Mouse (Mus musculus) MEL (cell line): ENCODE data around the gene Bnip1. TPM values are rescaled to one million over a fixed set of nuclear protein-coding genes. Genes with fewer than 3 reads are reported as not detected.

Source experiments
- DNase-seq: peaks from one replicate; pipeline ENCODE4 v3.0.0; 2011; ENCODE audit warnings: low read depth, low spot score
- H3K27ac ChIP-seq: 2 replicates; pipeline ENCODE4 v1.5.1; 2012; ENCODE audit warnings: low read depth, mild to moderate bottlenecking, control low read depth, low read length, moderate library complexity; ENCODE audit not compliant: control insufficient read depth
- H3K27me3 ChIP-seq, 2 experiments: fragments of 150-350 bp in 1 of 2; sonication (generic) in 1 of 2; 2 replicates each; pipeline ENCODE4 v1.6.1; 2012; ENCODE audit warnings: low read length in 2 of 2, mild to moderate bottlenecking in 2 of 2, improper control_type of control experiment in 1 of 2, moderate library complexity in 1 of 2; ENCODE audit not compliant: insufficient read depth in 2 of 2, control insufficient read depth in 1 of 2
- H3K36me3 ChIP-seq, 2 experiments: 2 replicates each; pipeline ENCODE4 v1.6.1; 2012 to 2014; ENCODE audit warnings: low read length in 2 of 2, improper control_type of control experiment in 1 of 2, inconsistent platforms in 1 of 2, mild to moderate bottlenecking in 1 of 2; ENCODE audit not compliant: insufficient read depth in 2 of 2, control insufficient read depth in 1 of 2
- H3K4me1 ChIP-seq, 2 experiments: fragments of 150-350 bp in 1 of 2; sonication (generic) in 1 of 2; 2 replicates each; pipeline ENCODE4 v1.6.1; 2012; ENCODE audit warnings: low read length in 2 of 2, improper control_type of control experiment in 1 of 2, mild to moderate bottlenecking in 1 of 2; ENCODE audit not compliant: insufficient read depth in 2 of 2, control insufficient read depth in 1 of 2
- H3K4me3 ChIP-seq, 2 experiments: fragments of 150-350 bp in 1 of 2; sonication (generic) in 1 of 2; 2 replicates each; pipeline ENCODE4 v1.5.1; 2012; ENCODE audit warnings: low read depth in 2 of 2, low read length in 2 of 2, mild to moderate bottlenecking in 2 of 2, moderate library complexity in 2 of 2, control low read depth in 1 of 2, improper control_type of control experiment in 1 of 2; ENCODE audit not compliant: control insufficient read depth in 1 of 2, insufficient read depth in 1 of 2
- H3K79me2 ChIP-seq: 2 replicates; pipeline ENCODE4 v1.6.1; 2012; ENCODE audit warnings: mild to moderate bottlenecking, low read length, moderate library complexity; ENCODE audit not compliant: control insufficient read depth, poor library complexity, insufficient read depth
- H3K9ac ChIP-seq: 2 replicates; pipeline ENCODE4 v1.6.1; 2012; ENCODE audit warnings: low read depth, mild to moderate bottlenecking, control low read depth, low read length, moderate library complexity; ENCODE audit not compliant: control insufficient read depth, poor library complexity, severe bottlenecking
- H3K9me3 ChIP-seq: fragments of 150-350 bp; sonication (generic); replicated peaks from 2 replicates; pipeline ENCODE4 v1.6.1; 2012; ENCODE audit warnings: mild to moderate bottlenecking, low read length, improper control_type of control experiment, moderate library complexity; ENCODE audit not compliant: insufficient read depth
- CHD1 ChIP-seq: IDR thresholded peaks from 2 replicates; pipeline ENCODE4 v1.6.1; 2012; ENCODE audit warnings: low read depth, mild to moderate bottlenecking, inconsistent platforms, low read length, improper control_type of control experiment
- CHD2 ChIP-seq: IDR thresholded peaks from 2 replicates; pipeline ENCODE4 v1.6.1; 2011; ENCODE audit warnings: low read length, improper control_type of control experiment
- ELF1 ChIP-seq: IDR thresholded peaks from 2 replicates; pipeline ENCODE4 v1.6.1; 2014; ENCODE audit warnings: low read depth, mild to moderate bottlenecking, inconsistent platforms, low read length, improper control_type of control experiment, moderate library complexity
- GABPA ChIP-seq: IDR thresholded peaks from 2 replicates; pipeline ENCODE4 v1.6.1; 2012; ENCODE audit warnings: low read depth, mild to moderate bottlenecking, inconsistent platforms, low read length, improper control_type of control experiment, moderate library complexity
- KAT2A ChIP-seq: conservative IDR thresholded peaks from 2 replicates; pipeline ENCODE4 v1.6.1; 2012; ENCODE audit warnings: low read depth, low read length, improper control_type of control experiment, inconsistent platforms
- MAZ ChIP-seq: IDR thresholded peaks from 2 replicates; pipeline ENCODE4 v1.6.1; 2012; ENCODE audit warnings: low read depth, mild to moderate bottlenecking, inconsistent platforms, low read length, improper control_type of control experiment
- MEF2A ChIP-seq: IDR thresholded peaks from 2 replicates; pipeline ENCODE4 v1.6.1; 2014; ENCODE audit warnings: low read depth, mild to moderate bottlenecking, inconsistent platforms, low read length, improper control_type of control experiment; ENCODE audit not compliant: poor library complexity, insufficient replicate concordance, severe bottlenecking; ENCODE audit errors: extremely low read depth
- MXI1 ChIP-seq: IDR thresholded peaks from 2 replicates; pipeline ENCODE4 v1.6.1; 2011; ENCODE audit warnings: mild to moderate bottlenecking, low read depth, low read length, improper control_type of control experiment
- MYC ChIP-seq: IDR thresholded peaks from 2 replicates; pipeline ENCODE4 v1.6.1; 2011; ENCODE audit warnings: low read depth, mild to moderate bottlenecking, low read length, improper control_type of control experiment, moderate library complexity
- NRF1 ChIP-seq: IDR thresholded peaks from 2 replicates; pipeline ENCODE4 v1.6.1; 2014; ENCODE audit warnings: low read depth, mild to moderate bottlenecking, inconsistent platforms, low read length, improper control_type of control experiment, moderate library complexity; ENCODE audit not compliant: poor library complexity, insufficient read depth, severe bottlenecking
- POLR2A ChIP-seq, 2 experiments: IDR thresholded peaks; 2 replicates each; pipeline ENCODE4 v1.6.1; 2011 to 2012; ENCODE audit warnings: low read length in 2 of 2, mild to moderate bottlenecking in 2 of 2, control low read depth in 1 of 2, improper control_type of control experiment in 1 of 2, low read depth in 1 of 2, moderate library complexity in 1 of 2; ENCODE audit not compliant: control insufficient read depth in 1 of 2, insufficient read depth in 1 of 2, poor library complexity in 1 of 2
- POLR2AphosphoS2 ChIP-seq: IDR thresholded peaks from 2 replicates; pipeline ENCODE4 v1.6.1; 2011; ENCODE audit warnings: low read length, improper control_type of control experiment
- POLR2AphosphoS5 ChIP-seq: IDR thresholded peaks from 2 replicates; pipeline ENCODE4 v1.6.1; 2012; ENCODE audit warnings: low read depth, borderline replicate concordance, mild to moderate bottlenecking, inconsistent platforms, low read length, moderate library complexity, mixed read lengths
- SIN3A ChIP-seq: IDR thresholded peaks from 2 replicates; pipeline ENCODE4 v1.6.1; 2012; ENCODE audit warnings: low read length, improper control_type of control experiment, inconsistent platforms
- TBP ChIP-seq: IDR thresholded peaks from 2 replicates; pipeline ENCODE4 v1.8.0; 2011; ENCODE audit warnings: low read depth, low read length, improper control_type of control experiment
- ZC3H11A ChIP-seq: IDR thresholded peaks from 2 replicates; pipeline ENCODE4 v1.6.1; 2012; ENCODE audit warnings: low read depth, mild to moderate bottlenecking, inconsistent platforms, low read length, improper control_type of control experiment
- ZMIZ1 ChIP-seq: IDR thresholded peaks from 2 replicates; pipeline ENCODE4 v1.6.1; 2012; ENCODE audit warnings: low read depth, mild to moderate bottlenecking, inconsistent platforms, low read length, improper control_type of control experiment, moderate library complexity
- polyA plus RNA-seq, 2 experiments: library from polyadenylated mRNA; stranded (reverse) in 1 of 2; unstranded in 1 of 2; fragments of >175 nt in 1 of 2; fragments of >200 nt in 1 of 2; gene quantifications; 2 replicates each; pipeline versions ENCODE4 v1.2.1 to v1.2.4; 2012; ENCODE audit warnings: low replicate concordance in 2 of 2, low read depth in 1 of 2; ENCODE audit not compliant: insufficient read length in 2 of 2, insufficient read depth in 1 of 2, missing spikeins in 1 of 2
- total RNA-seq: library from RNA; depleted of rRNA; stranded (reverse); fragments of 300-350 nt; gene quantifications from 2 replicates; pipeline ENCODE4 v1.2.3, GENCODE M21; 2012

The Bnip1 gene
- total and polyA plus RNA-seq, 3 experiments: 44.1 to 44.2 TPM; not detected in 1

DNA sequence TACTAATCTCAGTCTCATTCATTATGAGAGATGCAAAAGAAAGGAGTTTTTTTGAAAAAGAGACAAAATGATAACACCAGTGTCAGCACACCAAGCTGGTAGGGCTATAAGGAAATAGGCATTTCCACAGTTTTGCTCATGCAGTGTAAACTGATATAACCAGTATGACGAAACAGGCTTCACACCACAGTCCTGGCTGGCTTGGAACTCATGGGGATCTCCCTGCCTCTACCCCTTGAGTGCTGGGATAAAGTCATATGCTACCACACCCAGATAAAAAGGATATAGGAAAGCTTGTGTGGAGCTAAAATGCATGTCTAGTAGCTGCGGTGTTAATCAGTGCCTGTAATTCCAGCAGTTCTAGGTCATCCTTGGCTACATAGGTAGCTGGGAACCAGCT, 1.4 kb upstream of the Bnip1 start:
- Histone ChIP-seq H3K4me3 (no peak overlapping the region), H3K27me3 (no peaks in the 10 kb centered on the region), H3K27ac (no peak overlapping the region), H3K4me1 (peaks cover 24 to 29% of the 10 kb centered on the region in 2 experiments), H3K36me3 (peaks cover 0 to 26% of the 10 kb centered on the region in 2 experiments; a peak in 2 of 4 replicates), H3K9ac (no peak overlapping the region), H3K79me2 (peaks cover 5% of the 10 kb centered on the region; the same call in 1 of the 2 replicates), H3K9me3 (no peaks in the 10 kb centered on the region)
- no peak for DNase-seq
- TF ChIP-seq ELF1: no peak
- TF ChIP-seq MAZ: no peak
- no peak for TF ChIP-seq SIN3A
- no peak for TF ChIP-seq CHD1
- TF ChIP-seq CHD2: no peak
- TF ChIP-seq MEF2A: no peak
- TF ChIP-seq POLR2AphosphoS5: no peak
- TF ChIP-seq NRF1: no peak
- no peak for TF ChIP-seq GABPA
- no peak for TF ChIP-seq TBP
- no peak for TF ChIP-seq POLR2A (IDR thresholded peaks at IDR 0.05; ENCODE audit: control insufficient read depth in 1 of 2, insufficient read depth in 1 of 2, low read depth in 1 of 2, low read length in 2 of 2, poor library complexity in 1 of 2)
- no peak for TF ChIP-seq POLR2AphosphoS2

GRCm38 (mm10) chr17:26781610-26782043, 761 bp downstream of the Bnip1 start:
- no peaks in the 10 kb centered on the region for H3K9me3 ChIP-seq
- H3K4me3 ChIP-seq: peak overlapping the region; percentile 70 to 98
- H3K9ac ChIP-seq: peak overlapping the region; percentile 98
- H3K27me3 ChIP-seq: no peaks in the 10 kb centered on the region
- peaks cover 5% of the 10 kb centered on the region; the same call in 1 of the 2 replicates for H3K79me2 ChIP-seq
- no peak for DNase-seq
- TF ChIP-seq MXI1: 0 out of 2 replicates have a peak, but pooled peaks have one; percentile 10
- TF ChIP-seq CHD1: 0 out of 2 replicates have a peak, but pooled peaks have one; percentile 22
- no peak for TF ChIP-seq MYC
- peaks cover 0 to 18% of the 10 kb centered on the region in 2 experiments; a peak in 2 of 4 replicates for H3K36me3 ChIP-seq
- peak overlapping the region; percentile 68 for H3K27ac ChIP-seq
- peaks cover 19 to 20% of the 10 kb centered on the region in 2 experiments for H3K4me1 ChIP-seq

- no peak for DNase-seq
- Histone ChIP-seq H3K9ac (no peak overlapping the region), H3K4me3 (no peak overlapping the region), H3K27me3 (no peaks in the 10 kb centered on the region), H3K79me2 (peaks cover 5% of the 10 kb centered on the region; the same call in 1 of the 2 replicates), H3K9me3 (no peaks in the 10 kb centered on the region), H3K27ac (no peak overlapping the region), H3K4me1 (peaks cover 10 to 14% of the 10 kb centered on the region in 2 experiments), H3K36me3 (peaks cover 0 to 15% of the 10 kb centered on the region in 2 experiments; a peak in 3 of 4 replicates)
- TF ChIP-seq MYC: no peak
- TF ChIP-seq MXI1: no peak
- no peak for TF ChIP-seq ZC3H11A
- no peak for TF ChIP-seq KAT2A
- TF ChIP-seq ZMIZ1: no peak
- no peak for TF ChIP-seq POLR2AphosphoS2
Measured at GRCm38 (mm10) chr17:26784525-26784924, 3.7 kb downstream of the Bnip1 start.
